Mouse (Mus musculus): ENCODE measurements around the gene 1500015O10Rik. TPM values are rescaled to one million over a fixed set of nuclear protein-coding genes. Genes with fewer than 3 reads are reported as not detected.

1500015O10Rik gene
- polyA plus RNA-seq, 1 experiment from 2014 or later = 2.7 TPM

- no peak overlapping the region for H3K4me2 ChIP-seq
- H3K27ac ChIP-seq = no peak overlapping the region
- no peaks in the 10 kb centered on the region for H3K27me3 ChIP-seq
- H3K36me3 ChIP-seq (replicated peaks) = no peaks in the 10 kb centered on the region
- H3K9ac ChIP-seq = no peak overlapping the region
- 77% methylated on average over 7 of the region's 7 CpGs for WGBS
- H3K4me1 ChIP-seq = no peaks in the 10 kb centered on the region
- ATAC-seq (ENCODE audit: low FRiP score) = peak; percentile 64; the same call in 1 of the 2 replicates
- no peaks in the 10 kb centered on the region for H3K9me3 ChIP-seq
- no peak overlapping the region for H3K4me3 ChIP-seq (replicated peaks)
Measured at GRCm38 (mm10) chr1:43737812-43738518, 7.6 kb downstream of the 1500015O10Rik start.

- Histone ChIP-seq H3K27me3 (no peaks in the 10 kb centered on the region), H3K4me3 (replicated peaks) (no peak overlapping the region), H3K4me2 (no peak overlapping the region), H3K9ac (no peak overlapping the region), H3K4me1 (no peaks in the 10 kb centered on the region), H3K36me3 (replicated peaks) (no peaks in the 10 kb centered on the region), H3K9me3 (no peaks in the 10 kb centered on the region), H3K27ac (no peak overlapping the region)
- WGBS = 87% methylated on average over 10 of the region's 10 CpGs
- ATAC-seq (ENCODE audit: low FRiP score) = no peak
Measured at GRCm38 (mm10) chr1:43738519-43738894, 8.1 kb downstream of the 1500015O10Rik start.

GRCm38 (mm10) chr1:43754448-43755312 is 24.3 kb downstream of the 1500015O10Rik start:
- peaks cover 46% of the 10 kb centered on the region for H3K36me3 ChIP-seq (replicated peaks)
- no peaks in the 10 kb centered on the region for H3K9me3 ChIP-seq
- WGBS = 84% methylated on average over 8 of the region's 8 CpGs
- no peaks in the 10 kb centered on the region for H3K27me3 ChIP-seq
- no peak overlapping the region for H3K27ac ChIP-seq
- H3K4me1 ChIP-seq = no peaks in the 10 kb centered on the region
- H3K9ac ChIP-seq = no peak overlapping the region
- no peak overlapping the region for H3K4me2 ChIP-seq
- no peak overlapping the region for H3K4me3 ChIP-seq (replicated peaks)
- no peak for ATAC-seq (ENCODE audit: low FRiP score)

- no peak for ATAC-seq (ENCODE audit: low FRiP score)
- H3K4me1 ChIP-seq = no peaks in the 10 kb centered on the region
- peaks cover 38% of the 10 kb centered on the region for H3K36me3 ChIP-seq (replicated peaks)
- H3K27me3 ChIP-seq = no peaks in the 10 kb centered on the region
- no peaks in the 10 kb centered on the region for H3K9me3 ChIP-seq
- no peak overlapping the region for H3K27ac ChIP-seq
- H3K4me2 ChIP-seq = no peak overlapping the region
- no peak overlapping the region for H3K4me3 ChIP-seq (replicated peaks)
- no peak overlapping the region for H3K9ac ChIP-seq
Measured at GRCm38 (mm10) chr1:43760085-43760484, 29.7 kb downstream of the 1500015O10Rik start.

- H3K9ac ChIP-seq = no peak overlapping the region
- no peaks in the 10 kb centered on the region for H3K9me3 ChIP-seq
- 93% methylated on average over 2 of the region's 2 CpGs for WGBS
- peaks cover 33% of the 10 kb centered on the region for H3K36me3 ChIP-seq (replicated peaks)
- H3K4me1 ChIP-seq = no peaks in the 10 kb centered on the region
- H3K4me2 ChIP-seq = no peak overlapping the region
- H3K27me3 ChIP-seq = no peaks in the 10 kb centered on the region
- no peak for ATAC-seq (ENCODE audit: low FRiP score)
- H3K27ac ChIP-seq = no peak overlapping the region
- H3K4me3 ChIP-seq (replicated peaks) = no peak overlapping the region
Measured at GRCm38 (mm10) chr1:43764481-43764880, 34.1 kb downstream of the 1500015O10Rik start.

- H3K4me2 ChIP-seq = no peak overlapping the region
- no peak overlapping the region for H3K9ac ChIP-seq
- no peaks in the 10 kb centered on the region for H3K4me1 ChIP-seq
- no peak overlapping the region for H3K4me3 ChIP-seq (replicated peaks)
- H3K27ac ChIP-seq = no peak overlapping the region
- H3K36me3 ChIP-seq (replicated peaks) = peaks cover 50% of the 10 kb centered on the region
- 92% methylated on average over 2 of the region's 2 CpGs for WGBS
- no peaks in the 10 kb centered on the region for H3K9me3 ChIP-seq
- no peak for ATAC-seq (ENCODE audit: low FRiP score)
- no peaks in the 10 kb centered on the region for H3K27me3 ChIP-seq
Measured at GRCm38 (mm10) chr1:43766328-43766727, 35.9 kb downstream of the 1500015O10Rik start.

GRCm38 (mm10) chr1:43768385-43768990 is 38.1 kb downstream of the 1500015O10Rik start:
- no peak overlapping the region for H3K27ac ChIP-seq
- no peak overlapping the region for H3K4me2 ChIP-seq
- H3K9me3 ChIP-seq = no peaks in the 10 kb centered on the region
- no peak overlapping the region for H3K9ac ChIP-seq
- no peak for ATAC-seq (ENCODE audit: low FRiP score)
- no peaks in the 10 kb centered on the region for H3K4me1 ChIP-seq
- peaks cover 61% of the 10 kb centered on the region for H3K36me3 ChIP-seq (replicated peaks)
- no peak overlapping the region for H3K4me3 ChIP-seq (replicated peaks)
- no peaks in the 10 kb centered on the region for H3K27me3 ChIP-seq
- WGBS = 77% methylated on average over 4 of the region's 4 CpGs

GRCm38 (mm10) chr1:43769348-43769747 is 38.9 kb downstream of the 1500015O10Rik start:
- H3K9me3 ChIP-seq = no peaks in the 10 kb centered on the region
- no peak overlapping the region for H3K4me3 ChIP-seq (replicated peaks)
- H3K4me2 ChIP-seq = no peak overlapping the region
- 84% methylated on average over 1 of the region's 1 CpGs for WGBS
- ATAC-seq (ENCODE audit: low FRiP score) = no peak
- H3K4me1 ChIP-seq = no peaks in the 10 kb centered on the region
- H3K36me3 ChIP-seq (replicated peaks) = peaks cover 62% of the 10 kb centered on the region
- H3K27me3 ChIP-seq = no peaks in the 10 kb centered on the region
- no peak overlapping the region for H3K9ac ChIP-seq
- no peak overlapping the region for H3K27ac ChIP-seq

GRCm38 (mm10) chr1:43770032-43770431 is 39.6 kb downstream of the 1500015O10Rik start:
- Histone ChIP-seq H3K4me2 (no peak overlapping the region), H3K9ac (no peak overlapping the region), H3K4me3 (replicated peaks) (no peak overlapping the region), H3K27me3 (no peaks in the 10 kb centered on the region), H3K27ac (no peak overlapping the region), H3K9me3 (no peaks in the 10 kb centered on the region), H3K4me1 (no peaks in the 10 kb centered on the region), H3K36me3 (replicated peaks) (peaks cover 58% of the 10 kb centered on the region)
- no peak for ATAC-seq (ENCODE audit: low FRiP score)
- WGBS = 89% methylated on average over 3 of the region's 3 CpGs

GRCm38 (mm10) chr1:43772694-43773093 is 42.3 kb downstream of the 1500015O10Rik start:
- Histone ChIP-seq H3K4me2 (no peak overlapping the region), H3K4me3 (replicated peaks) (no peak overlapping the region), H3K27ac (no peak overlapping the region), H3K9me3 (no peaks in the 10 kb centered on the region), H3K9ac (no peak overlapping the region), H3K4me1 (no peaks in the 10 kb centered on the region), H3K27me3 (no peaks in the 10 kb centered on the region), H3K36me3 (replicated peaks) (peaks cover 57% of the 10 kb centered on the region)
- ATAC-seq (ENCODE audit: low FRiP score) = no peak
- WGBS = 100% methylated on average over 3 of the region's 3 CpGs

- no peaks in the 10 kb centered on the region for H3K27me3 ChIP-seq
- H3K36me3 ChIP-seq (replicated peaks) = peaks cover 59% of the 10 kb centered on the region
- H3K9me3 ChIP-seq = no peaks in the 10 kb centered on the region
- no peak overlapping the region for H3K9ac ChIP-seq
- no peak overlapping the region for H3K4me3 ChIP-seq (replicated peaks)
- ATAC-seq (ENCODE audit: low FRiP score) = no peak
- H3K27ac ChIP-seq = no peak overlapping the region
- H3K4me1 ChIP-seq = no peaks in the 10 kb centered on the region
- no peak overlapping the region for H3K4me2 ChIP-seq
- WGBS = 96% methylated on average over 4 of the region's 4 CpGs
Measured at GRCm38 (mm10) chr1:43774126-43774525, 43.7 kb downstream of the 1500015O10Rik start.

- no peaks in the 10 kb centered on the region for H3K9me3 ChIP-seq
- WGBS = 92% methylated on average over 3 of the region's 3 CpGs
- no peak overlapping the region for H3K4me3 ChIP-seq (replicated peaks)
- H3K4me2 ChIP-seq = no peak overlapping the region
- no peaks in the 10 kb centered on the region for H3K27me3 ChIP-seq
- H3K4me1 ChIP-seq = no peaks in the 10 kb centered on the region
- ATAC-seq (ENCODE audit: low FRiP score) = no peak
- H3K27ac ChIP-seq = no peak overlapping the region
- no peak overlapping the region for H3K9ac ChIP-seq
- peaks cover 48% of the 10 kb centered on the region for H3K36me3 ChIP-seq (replicated peaks)
Measured at GRCm38 (mm10) chr1:43776106-43776505, 45.7 kb downstream of the 1500015O10Rik start.
